Mouse (Mus musculus) kidney, postnatal 0 days (tissue): ENCODE data around the gene Prr36. TPM values are rescaled to one million over a fixed set of nuclear protein-coding genes. Genes with fewer than 3 reads are reported as not detected.

Source experiments
- ATAC-seq: fragments of 200-750 bp; cut with Nextera tagmentation; replicated peaks from 2 replicates; pipeline ENCODE4 v1.8.0; 2017; ENCODE audit warnings: low read depth, moderate number of reproducible peaks, moderate TSS enrichment, moderate library complexity; ENCODE audit not compliant: low FRiP score
- DNase-seq: peaks from one replicate; pipeline ENCODE4 v3.0.0-alpha.2; 2016; ENCODE audit warnings: low spot score
- H3K27ac ChIP-seq: fragments of 300-500 bp; sonication (generic); 2 replicates; pipeline ENCODE4 v1.5.1; 2014; ENCODE audit warnings: mild to moderate bottlenecking
- H3K27me3 ChIP-seq: fragments of 300-500 bp; sonication (generic); 2 replicates; pipeline ENCODE4 v1.6.1; 2014; ENCODE audit warnings: low read length, mixed read lengths; ENCODE audit not compliant: insufficient read depth
- H3K36me3 ChIP-seq: fragments of 300-500 bp; sonication (generic); 2 replicates; pipeline ENCODE4 v1.6.1; 2014; ENCODE audit warnings: low read length, mixed read lengths; ENCODE audit not compliant: insufficient read depth
- H3K4me1 ChIP-seq: fragments of 300-500 bp; sonication (generic); replicated peaks from 2 replicates; pipeline ENCODE4 v1.6.1; 2014; ENCODE audit warnings: antibody characterized with exemption, low read length, mixed read lengths; ENCODE audit not compliant: insufficient read depth
- H3K4me2 ChIP-seq: fragments of 300-500 bp; sonication (generic); 2 replicates; pipeline ENCODE4 v1.6.1; 2014; ENCODE audit warnings: mild to moderate bottlenecking, low read length, moderate library complexity, mixed read lengths
- H3K4me3 ChIP-seq: fragments of 300-500 bp; sonication (generic); replicated peaks from 2 replicates; pipeline ENCODE4 v1.5.1; 2014; ENCODE audit warnings: low read depth, low read length
- H3K9ac ChIP-seq: fragments of 300-500 bp; sonication (generic); 2 replicates; pipeline ENCODE4 v1.6.1; 2014; ENCODE audit warnings: low read depth, low read length
- H3K9me3 ChIP-seq: fragments of 300-500 bp; sonication (generic); replicated peaks from 2 replicates; pipeline ENCODE4 v1.6.1; 2016; ENCODE audit warnings: low read length, inconsistent platforms, mixed read lengths
- CTCF ChIP-seq: IDR thresholded peaks from 2 replicates; pipeline ENCODE4 v1.5.1; 2016; ENCODE audit warnings: antibody characterized with exemption, low read depth, mild to moderate bottlenecking, moderate library complexity
- WGBS: fragments of 180-500 bp; shearing (Covaris S2); extraction: QIAGEN DNeasy Blood & Tissue Kit; methylation state at CpG from one replicate; pipeline ENCODE4 v1.1.7; 2014; 5-methylcytosine and 5-hydroxymethylcytosine counted together
- polyA plus RNA-seq: library from polyadenylated mRNA; unstranded; fragments of >200 nt; fragmentation: Nextera tagmentation; extraction: Ambion mirVana; gene quantifications from 2 replicates; pipeline ENCODE4 v1.2.1, GENCODE M21; 2015

Prr36 gene
- polyA plus RNA-seq, 1 experiment from 2014 or later = 2.8 TPM

- under 1% methylated on average over 69 of the region's 69 CpGs for WGBS
- peak within 1 kb of the TSS; percentile 89 for H3K9ac ChIP-seq
- no peaks in the 10 kb centered on the region for H3K27me3 ChIP-seq
- ATAC-seq = peak; percentile 88
- peak; percentile 97 for DNase-seq
- peak within 1 kb of the TSS; percentile 88 for H3K27ac ChIP-seq
- TF ChIP-seq CTCF = 0 out of 2 replicates have a peak, but pooled peaks have one; percentile 2
- peak within 1 kb of the TSS; percentile 88 for H3K4me3 ChIP-seq
- no peaks in the 10 kb centered on the region for H3K9me3 ChIP-seq
- peak within 1 kb of the TSS; percentile 58 for H3K4me2 ChIP-seq
- peaks cover 7% of the 10 kb centered on the region for H3K4me1 ChIP-seq
- H3K36me3 ChIP-seq = peaks cover 7% of the 10 kb centered on the region; the same call in 1 of the 2 replicates
Observed at GRCm38 (mm10) chr8:4252934-4253841, 35.9 kb upstream of the Prr36 start, which contains the start of gene Snapc2. Gene Snapc2 (plus strand): TSS chr8:4253080.

DNA sequence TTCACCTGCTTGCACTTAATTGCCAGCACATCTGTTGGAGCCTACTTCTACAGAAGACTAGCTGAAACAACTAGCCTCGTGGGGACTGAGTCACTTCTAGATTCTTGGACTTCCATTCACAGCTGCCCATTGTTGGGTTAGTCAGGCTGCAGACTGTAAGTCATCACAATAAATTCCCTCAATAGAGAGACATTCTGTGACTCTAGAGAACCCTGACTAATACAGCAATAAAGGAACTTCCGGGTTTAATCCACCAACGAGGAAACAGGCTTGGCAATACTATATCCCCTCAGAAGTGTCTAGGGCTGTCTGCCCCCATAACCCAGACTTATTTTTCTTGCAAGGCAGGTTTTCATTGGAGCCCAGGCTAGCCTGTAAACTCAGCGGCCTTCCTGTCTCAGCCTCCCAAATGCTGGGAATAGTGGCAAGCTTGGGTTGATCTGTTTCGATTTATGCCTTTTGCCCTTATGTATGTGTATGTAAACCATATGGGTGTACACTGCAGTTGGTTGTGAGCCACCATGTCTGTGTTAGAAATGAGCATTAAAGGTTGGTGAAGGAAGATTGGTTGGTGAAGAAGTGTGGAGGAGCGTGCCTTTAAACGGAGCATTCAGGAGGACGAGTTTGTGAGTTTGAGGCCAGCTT lies 35.0 kb upstream of the Prr36 start:
- Histone ChIP-seq H3K9me3 (no peaks in the 10 kb centered on the region), H3K4me3 (peak overlapping the region; percentile 88), H3K4me2 (peak overlapping the region; percentile 58), H3K4me1 (peaks cover 7% of the 10 kb centered on the region), H3K36me3 (peaks cover 8% of the 10 kb centered on the region), H3K27ac (peak overlapping the region; percentile 88; the same call in 1 of the 2 replicates), H3K27me3 (no peaks in the 10 kb centered on the region), H3K9ac (peak overlapping the region; percentile 89; the same call in 1 of the 2 replicates)
- ATAC-seq = no peak
- no peak for TF ChIP-seq CTCF
- WGBS = 42% methylated on average over 8 of the region's 8 CpGs
- DNase-seq = no peak

- no peaks in the 10 kb centered on the region for H3K9me3 ChIP-seq
- WGBS = 41% methylated on average over 26 of the region's 26 CpGs
- H3K36me3 ChIP-seq = peaks cover 19% of the 10 kb centered on the region
- ATAC-seq (peak; percentile 22), DNase-seq (peak; percentile 85)
- H3K4me1 ChIP-seq = peaks cover 7% of the 10 kb centered on the region
- no peaks in the 10 kb centered on the region for H3K27me3 ChIP-seq
- H3K4me3 ChIP-seq = no peak overlapping the region
- H3K27ac ChIP-seq = no peak overlapping the region
- TF ChIP-seq CTCF = peak; percentile 84
- H3K4me2 ChIP-seq = no peak overlapping the region
- H3K9ac ChIP-seq = no peak overlapping the region
Observed at GRCm38 (mm10) chr8:4250306-4250970, 33.2 kb upstream of the Prr36 start.

DNA sequence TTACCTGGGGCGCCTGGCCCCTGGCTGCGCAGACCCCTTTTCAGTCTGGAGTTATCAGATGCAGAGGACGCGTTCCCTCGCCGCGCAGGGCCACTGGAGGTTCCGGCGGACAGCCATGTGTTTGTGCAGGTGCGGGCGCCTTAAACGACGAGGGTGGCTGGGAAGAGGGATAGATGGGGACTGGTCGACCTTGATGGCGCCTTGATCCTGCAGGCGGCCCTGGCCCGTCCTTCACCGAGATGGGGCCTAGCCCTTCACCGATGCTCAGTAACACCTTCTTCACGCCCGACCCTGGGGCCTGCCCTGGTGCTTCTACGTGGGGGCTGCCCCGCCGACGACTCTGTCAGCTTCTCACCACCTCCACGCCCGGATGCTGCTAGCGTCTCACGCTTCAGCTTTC lies 32.0 kb upstream of the Prr36 start:
- no peak for TF ChIP-seq CTCF
- no peak overlapping the region for H3K9ac ChIP-seq
- peak; percentile 67 for DNase-seq
- H3K27me3 ChIP-seq = no peaks in the 10 kb centered on the region
- H3K27ac ChIP-seq = no peak overlapping the region
- H3K9me3 ChIP-seq = no peaks in the 10 kb centered on the region
- WGBS = 13% methylated on average over 29 of the region's 29 CpGs
- peaks cover 6% of the 10 kb centered on the region for H3K4me1 ChIP-seq
- H3K4me3 ChIP-seq = no peak overlapping the region
- peaks cover 30% of the 10 kb centered on the region for H3K36me3 ChIP-seq
- ATAC-seq = no peak
- no peak overlapping the region for H3K4me2 ChIP-seq

- Histone ChIP-seq H3K4me1 (peaks cover 4% of the 10 kb centered on the region), H3K4me2 (no peak within 1 kb of the TSS), H3K9me3 (no peaks in the 10 kb centered on the region), H3K27ac (no peak within 1 kb of the TSS), H3K27me3 (no peaks in the 10 kb centered on the region), H3K9ac (no peak within 1 kb of the TSS), H3K4me3 (no peak within 1 kb of the TSS), H3K36me3 (peaks cover 41% of the 10 kb centered on the region)
- no peak for TF ChIP-seq CTCF
- 82% methylated on average over 11 of the region's 15 CpGs for WGBS
- DNase-seq (no peak), ATAC-seq (no peak)
Observed at GRCm38 (mm10) chr8:4247951-4248540, 30.8 kb upstream of the Prr36 start, which contains the start of gene Tgfbr3l. Gene Tgfbr3l (plus strand): TSS chr8:4248214.

- Histone ChIP-seq H3K27me3 (no peaks in the 10 kb centered on the region), H3K4me2 (no peak overlapping the region), H3K9me3 (no peaks in the 10 kb centered on the region), H3K4me1 (no peaks in the 10 kb centered on the region; the same call in 1 of the 2 replicates), H3K36me3 (peaks cover 49% of the 10 kb centered on the region), H3K27ac (no peak overlapping the region), H3K4me3 (no peak overlapping the region), H3K9ac (no peak overlapping the region)
- DNase-seq = no peak
- 91% methylated on average over 8 of the region's 8 CpGs for WGBS
- ATAC-seq = no peak
- TF ChIP-seq CTCF = no peak
Observed at GRCm38 (mm10) chr8:4247241-4247640, 30.0 kb upstream of the Prr36 start.
